Mouse (Mus musculus) E14TG2a.4 (cell line): ENCODE results near the gene Prkn.

ENCODE experiments used
- CTCF ChIP-seq: conservative IDR thresholded peaks from 2 replicates; pipeline ENCODE4 v1.5.1; 2014; ENCODE audit warnings: low read length
- POU5F1 ChIP-seq: IDR thresholded peaks from 2 replicates; pipeline ENCODE4 v1.6.1; 2014; ENCODE audit warnings: low read length, borderline replicate concordance

DNA sequence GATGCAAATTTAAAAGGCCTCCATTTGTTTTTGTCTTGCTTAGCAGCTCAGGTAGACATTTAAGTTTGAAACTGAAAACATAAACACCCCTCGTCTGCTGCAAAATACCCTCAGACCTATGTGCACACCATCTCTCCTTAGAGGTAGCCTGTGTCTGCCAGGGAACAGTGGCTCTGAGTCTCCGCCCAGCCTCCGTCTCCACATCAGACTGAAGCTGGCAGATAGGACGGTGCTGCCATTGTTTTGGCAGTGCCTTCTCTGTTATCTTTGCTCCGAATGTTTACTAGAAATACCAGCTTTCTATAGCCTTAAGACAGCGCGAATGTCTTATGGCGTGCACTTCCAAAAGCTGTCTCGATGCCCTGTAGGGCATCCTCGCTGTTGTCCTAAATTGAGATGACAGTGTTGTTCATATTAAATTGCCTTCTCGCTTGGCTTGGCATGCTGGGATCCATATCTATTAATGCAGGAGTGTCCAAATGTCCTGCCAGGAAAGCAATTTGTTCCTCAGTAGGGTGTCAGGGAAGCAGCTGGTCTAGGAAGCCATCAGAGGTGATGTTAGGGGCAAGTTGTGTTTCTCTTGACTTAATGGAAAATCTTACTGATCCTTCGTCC, 1047.5 kb downstream of the Prkn start:
- TF ChIP-seq CTCF (no peak), POU5F1 (no peak)
